Mouse (Mus musculus): ENCODE results near the gene Tomm34. TPM values are rescaled to one million over a fixed set of nuclear protein-coding genes. Genes with fewer than 3 reads are reported as not detected.

Tomm34 gene
- polyA plus RNA-seq, 1 experiment from 2014 or later = 55.5 TPM

DNA sequence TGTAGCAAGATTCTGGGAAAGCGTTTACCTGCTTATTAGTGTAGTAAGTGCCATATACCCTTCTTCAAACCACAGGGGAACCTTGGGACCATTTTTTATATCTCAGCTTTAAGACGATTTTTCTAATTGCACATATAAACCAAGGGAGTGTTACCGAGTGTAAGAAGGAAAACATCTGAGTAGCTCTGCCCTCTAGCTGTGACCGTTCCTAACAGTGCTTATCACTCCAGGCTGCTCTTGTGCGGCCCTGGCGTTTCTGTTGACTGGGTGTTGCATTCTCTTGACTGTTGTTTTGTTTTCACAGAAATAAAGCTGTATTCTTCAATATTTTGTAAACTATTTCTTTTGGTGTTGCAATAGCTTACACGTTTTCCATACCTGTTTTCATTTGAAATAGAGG is 23.2 kb upstream of the Tomm34 start:
- 86% methylated on average over 7 of the region's 7 CpGs for WGBS
- Histone ChIP-seq H3K4me3 (no peak overlapping the region), H3K36me3 (peaks cover 21% of the 10 kb centered on the region), H3K27ac (replicated peaks) (no peak overlapping the region), H3K9me3 (no peaks in the 10 kb centered on the region), H3K27me3 (no peaks in the 10 kb centered on the region), H3K9ac (replicated peaks) (no peak overlapping the region), H3K4me2 (replicated peaks) (no peak overlapping the region), H3K4me1 (no peaks in the 10 kb centered on the region)
- no peak for ATAC-seq (replicated peaks)

DNA sequence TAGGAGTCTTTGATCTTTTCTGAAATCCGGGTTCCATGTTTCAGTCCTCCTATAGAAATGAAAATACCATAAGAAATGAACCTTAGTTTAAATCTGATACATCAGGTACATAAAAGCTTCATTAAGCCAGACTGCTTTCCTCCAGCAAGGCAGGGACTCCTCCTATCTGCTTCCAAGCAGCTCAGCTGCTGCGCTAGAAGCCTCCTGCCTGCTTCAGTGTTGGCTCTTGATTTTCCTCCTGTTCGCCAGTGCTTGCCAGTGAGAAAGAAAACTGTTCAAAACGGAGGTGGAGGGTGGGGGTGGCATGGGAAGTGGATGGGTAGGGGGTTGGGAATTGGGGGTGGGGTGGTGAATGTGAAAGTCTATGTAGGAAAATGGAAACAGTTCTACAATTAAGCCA is 18.5 kb upstream of the Tomm34 start:
- ATAC-seq (replicated peaks) = no peak
- Histone ChIP-seq H3K27ac (replicated peaks) (no peak overlapping the region), H3K4me2 (replicated peaks) (no peak overlapping the region), H3K27me3 (no peaks in the 10 kb centered on the region), H3K4me1 (no peaks in the 10 kb centered on the region), H3K9ac (replicated peaks) (no peak overlapping the region), H3K36me3 (peaks cover 34% of the 10 kb centered on the region), H3K9me3 (no peaks in the 10 kb centered on the region), H3K4me3 (no peak overlapping the region)
- 74% methylated on average over 4 of the region's 4 CpGs for WGBS

DNA sequence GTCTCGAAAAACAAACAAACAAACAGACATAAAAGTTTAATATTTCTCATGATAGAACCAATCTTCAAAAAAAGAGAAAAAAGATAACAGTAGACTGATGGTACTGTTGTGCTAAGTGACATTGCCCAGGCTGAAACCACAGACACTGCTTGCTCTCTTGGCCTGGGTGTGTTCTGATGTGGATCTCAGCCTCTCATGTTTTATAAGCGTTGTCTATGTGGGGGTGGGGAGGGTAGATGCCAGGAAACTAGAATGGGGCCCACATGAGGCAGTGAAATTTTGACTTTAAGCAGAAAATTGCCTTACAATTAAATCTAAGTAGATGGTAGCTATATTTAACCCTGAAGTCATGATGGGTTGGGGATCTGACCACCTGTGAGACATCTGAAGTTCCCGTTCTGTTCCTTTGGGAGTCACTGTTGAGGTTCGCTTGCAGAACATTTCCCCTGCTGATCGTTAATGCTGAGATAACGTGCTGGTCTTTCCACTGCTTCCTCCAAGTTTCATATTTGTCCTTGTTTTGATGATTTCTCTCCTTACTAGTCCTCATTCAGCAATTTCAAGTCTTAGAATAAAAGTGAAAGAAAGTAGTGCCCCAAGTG is 16.5 kb upstream of the Tomm34 start:
- H3K4me2 ChIP-seq (replicated peaks) = no peak overlapping the region
- 93% methylated on average over 6 of the region's 6 CpGs for WGBS
- no peak overlapping the region for H3K9ac ChIP-seq (replicated peaks)
- H3K27me3 ChIP-seq = no peaks in the 10 kb centered on the region
- no peaks in the 10 kb centered on the region for H3K4me1 ChIP-seq
- peaks cover 52% of the 10 kb centered on the region for H3K36me3 ChIP-seq
- ATAC-seq (replicated peaks) = no peak
- no peak overlapping the region for H3K27ac ChIP-seq (replicated peaks)
- no peaks in the 10 kb centered on the region for H3K9me3 ChIP-seq
- no peak overlapping the region for H3K4me3 ChIP-seq

DNA sequence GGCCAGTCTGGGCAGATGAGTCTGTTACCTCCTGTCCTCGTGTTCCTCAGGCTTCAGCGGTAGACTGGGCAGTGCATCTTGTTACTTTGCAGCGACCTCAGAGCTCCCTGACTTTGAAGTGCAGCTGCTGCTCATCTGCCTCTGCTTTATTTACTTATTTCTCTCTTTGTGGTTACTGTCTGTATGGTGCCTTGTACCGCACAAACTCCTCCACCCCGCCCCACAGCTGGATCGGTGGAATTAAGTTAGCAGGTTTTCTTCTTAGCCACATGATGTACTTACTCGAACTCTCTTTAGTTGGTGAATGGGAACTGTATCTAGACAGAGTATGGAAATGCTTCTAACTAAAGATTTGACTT is 13.4 kb upstream of the Tomm34 start:
- Histone ChIP-seq H3K27ac (replicated peaks) (no peak overlapping the region), H3K9ac (replicated peaks) (no peak overlapping the region), H3K36me3 (peaks cover 81% of the 10 kb centered on the region), H3K4me2 (replicated peaks) (no peak overlapping the region), H3K4me3 (no peak overlapping the region), H3K9me3 (no peaks in the 10 kb centered on the region), H3K4me1 (no peaks in the 10 kb centered on the region), H3K27me3 (no peaks in the 10 kb centered on the region)
- 94% methylated on average over 7 of the region's 7 CpGs for WGBS
- ATAC-seq (replicated peaks) = no peak

DNA sequence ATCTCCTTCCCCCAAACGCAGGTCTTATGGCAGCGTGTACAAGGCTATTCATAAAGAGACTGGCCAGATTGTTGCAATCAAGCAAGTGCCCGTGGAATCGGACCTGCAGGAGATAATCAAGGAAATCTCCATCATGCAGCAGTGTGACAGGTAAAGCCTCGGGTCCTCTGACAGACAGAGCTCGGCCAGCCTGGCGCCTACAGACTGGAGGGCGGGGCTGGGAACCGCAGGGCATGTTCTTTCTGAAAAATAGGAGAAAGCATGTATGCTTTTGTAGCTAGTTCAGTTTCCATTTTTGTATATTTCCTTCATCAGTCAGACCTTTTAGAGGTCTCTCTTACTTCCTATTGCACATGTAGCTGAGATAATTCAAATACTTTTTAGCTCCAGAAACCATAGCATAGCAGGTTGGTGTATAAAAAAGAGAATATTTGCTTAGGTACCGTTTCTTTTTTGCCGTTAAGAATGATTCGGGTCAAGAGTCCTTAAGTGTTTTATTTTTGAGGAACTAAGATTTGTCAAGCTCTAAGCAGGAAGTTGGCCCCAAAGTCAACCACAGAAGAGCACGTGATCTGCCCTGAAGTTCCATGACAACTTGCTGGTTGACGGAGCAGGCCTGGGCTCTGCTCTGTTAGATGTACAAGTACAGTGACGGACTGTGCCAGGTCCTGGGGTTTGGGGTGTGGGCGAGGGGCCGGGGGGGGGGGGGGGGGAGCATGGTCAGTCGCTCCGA is 12.8 kb upstream of the Tomm34 start:
- ATAC-seq (replicated peaks) = no peak
- WGBS = 90% methylated on average over 19 of the region's 19 CpGs

DNA sequence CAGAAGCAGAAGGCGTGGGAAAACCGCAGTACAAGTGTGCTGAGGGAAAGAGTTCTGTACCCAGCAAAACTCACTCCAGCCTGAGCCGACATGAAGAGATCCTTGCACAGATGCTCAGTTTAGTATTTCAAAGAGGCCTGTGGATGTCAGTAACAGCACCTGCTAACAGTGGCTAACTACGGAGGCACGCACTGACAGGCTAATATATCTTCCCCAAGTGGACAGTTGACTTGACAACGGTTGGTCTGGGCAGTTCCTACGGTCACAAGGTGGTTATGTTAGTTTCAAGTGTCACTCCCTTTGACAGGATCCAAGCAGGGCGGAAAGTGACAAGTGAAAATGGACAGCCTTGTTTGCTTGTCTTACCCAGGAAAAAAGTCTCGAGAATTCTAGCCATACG is 11.2 kb upstream of the Tomm34 start:
- Histone ChIP-seq H3K9me3 (no peaks in the 10 kb centered on the region), H3K4me3 (no peak overlapping the region), H3K27me3 (no peaks in the 10 kb centered on the region), H3K4me2 (replicated peaks) (no peak overlapping the region), H3K27ac (replicated peaks) (no peak overlapping the region), H3K36me3 (peaks cover 67% of the 10 kb centered on the region), H3K9ac (replicated peaks) (no peak overlapping the region), H3K4me1 (no peaks in the 10 kb centered on the region)
- WGBS = 94% methylated on average over 10 of the region's 10 CpGs
- ATAC-seq (replicated peaks) = no peak

More for the DNA sequence above, 12.8 kb upstream of the Tomm34 start:
- Histone ChIP-seq H3K4me2 (replicated peaks) (no peak overlapping the region), H3K27me3 (no peaks in the 10 kb centered on the region), H3K4me3 (no peak overlapping the region), H3K4me1 (no peaks in the 10 kb centered on the region), H3K36me3 (peaks cover 77% of the 10 kb centered on the region), H3K9ac (replicated peaks) (no peak overlapping the region), H3K9me3 (no peaks in the 10 kb centered on the region), H3K27ac (replicated peaks) (no peak overlapping the region)

DNA sequence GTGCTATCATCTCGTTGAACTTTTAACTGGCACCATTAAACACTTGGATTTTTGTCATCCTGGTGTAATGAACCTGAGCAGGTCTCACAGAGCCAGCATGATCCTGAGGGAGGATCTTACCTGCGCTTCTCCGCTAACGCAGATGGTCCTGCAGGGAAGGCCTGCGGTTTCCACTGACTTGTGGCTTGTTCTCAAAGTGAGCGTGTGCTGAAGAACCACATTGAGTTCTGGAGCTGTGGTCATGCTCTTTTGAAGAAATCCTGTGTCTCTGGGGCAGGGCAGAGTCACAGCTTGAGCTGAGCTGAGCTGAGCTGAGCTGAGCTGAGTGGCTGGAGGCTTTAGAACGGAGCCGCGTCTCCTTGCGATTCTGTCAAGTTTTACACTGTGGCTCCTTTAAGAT is 10.6 kb upstream of the Tomm34 start:
- no peak for ATAC-seq (replicated peaks)
- no peak overlapping the region for H3K4me2 ChIP-seq (replicated peaks)

DNA sequence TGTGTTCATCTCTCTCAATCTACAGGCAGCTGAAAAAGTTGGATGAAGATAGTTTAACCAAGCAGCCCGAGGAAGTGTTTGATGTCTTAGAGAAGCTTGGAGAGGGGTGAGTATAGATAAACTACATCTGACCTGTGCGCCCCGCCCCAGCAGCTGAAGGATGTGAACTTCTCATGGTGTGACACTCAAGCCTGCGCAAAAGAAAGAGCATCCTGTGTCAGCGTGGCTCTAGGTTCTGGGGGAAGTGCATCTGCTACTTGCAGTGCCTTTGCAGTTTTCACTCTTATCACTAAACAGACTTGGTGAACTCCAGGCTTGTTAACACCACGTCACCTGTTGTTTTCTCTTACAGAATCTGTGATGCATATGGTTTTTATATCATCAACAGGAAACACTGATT is 8.5 kb upstream of the Tomm34 start:
- WGBS = 95% methylated on average over 6 of the region's 6 CpGs
- Histone ChIP-seq H3K4me3 (no peak overlapping the region), H3K27ac (replicated peaks) (no peak overlapping the region), H3K4me2 (replicated peaks) (no peak overlapping the region), H3K9me3 (no peaks in the 10 kb centered on the region), H3K4me1 (peaks cover 14% of the 10 kb centered on the region), H3K9ac (replicated peaks) (no peak overlapping the region), H3K27me3 (no peaks in the 10 kb centered on the region), H3K36me3 (peaks cover 50% of the 10 kb centered on the region)
- no peak for ATAC-seq (replicated peaks)

More for the DNA sequence above, 10.6 kb upstream of the Tomm34 start:
- H3K27me3 ChIP-seq = no peaks in the 10 kb centered on the region
- WGBS = 98% methylated on average over 10 of the region's 10 CpGs
- H3K4me1 ChIP-seq = no peaks in the 10 kb centered on the region
- no peak overlapping the region for H3K27ac ChIP-seq (replicated peaks)
- H3K4me3 ChIP-seq = no peak overlapping the region
- peaks cover 61% of the 10 kb centered on the region for H3K36me3 ChIP-seq
- H3K9me3 ChIP-seq = no peaks in the 10 kb centered on the region
- no peak overlapping the region for H3K9ac ChIP-seq (replicated peaks)

DNA sequence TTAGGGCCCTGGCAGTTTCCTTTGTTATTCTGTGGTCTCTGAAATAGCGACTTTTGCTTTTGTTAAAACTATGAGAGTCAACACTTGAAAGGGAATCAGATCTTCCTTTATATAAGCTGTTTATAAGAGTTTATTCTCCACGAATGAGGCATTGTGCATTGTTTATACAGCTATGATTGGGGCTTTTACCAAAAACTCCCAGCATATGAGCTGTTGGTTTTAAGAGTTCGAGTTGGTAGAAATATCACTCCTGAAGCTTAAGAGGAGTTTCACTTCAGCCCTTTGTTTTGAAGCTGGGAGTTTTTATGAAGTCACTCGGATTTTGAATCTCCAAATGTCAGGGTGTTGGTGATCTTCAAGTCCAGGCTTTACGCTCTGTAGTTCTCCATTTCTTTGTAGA is 6.9 kb upstream of the Tomm34 start:
- no peak overlapping the region for H3K4me2 ChIP-seq (replicated peaks)
- ATAC-seq (replicated peaks) = no peak
- no peak overlapping the region for H3K4me3 ChIP-seq
- H3K27ac ChIP-seq (replicated peaks) = no peak overlapping the region
- H3K4me1 ChIP-seq = peaks cover 16% of the 10 kb centered on the region
- H3K27me3 ChIP-seq = no peaks in the 10 kb centered on the region
- peaks cover 35% of the 10 kb centered on the region for H3K36me3 ChIP-seq
- H3K9ac ChIP-seq (replicated peaks) = no peak overlapping the region
- 91% methylated on average over 5 of the region's 5 CpGs for WGBS
- no peaks in the 10 kb centered on the region for H3K9me3 ChIP-seq

DNA sequence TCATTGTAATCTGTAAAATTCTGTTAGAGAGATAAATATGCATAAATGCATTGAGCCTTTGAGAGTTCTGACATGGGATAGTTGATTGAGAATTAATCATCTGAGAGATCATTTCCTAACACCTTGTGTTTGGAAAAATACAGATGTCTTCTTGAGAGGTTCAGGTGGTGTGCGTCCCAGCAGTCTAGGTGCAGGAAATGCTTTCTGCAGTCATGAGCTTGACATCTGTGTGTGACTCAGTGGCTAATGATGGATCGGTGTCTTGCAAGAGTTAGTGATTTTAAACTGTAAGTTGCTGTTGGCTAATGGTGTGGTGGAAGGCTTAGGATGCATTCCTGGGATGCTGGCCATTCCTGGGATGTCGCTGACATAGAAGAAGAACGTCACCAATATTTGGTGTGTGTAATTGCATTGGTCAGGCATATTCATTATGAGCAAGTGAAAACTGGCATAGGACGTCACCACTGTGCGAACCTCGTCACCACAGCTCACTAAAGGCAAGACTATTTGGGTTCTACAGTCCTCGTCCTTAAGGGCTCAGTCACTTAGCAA is 6.0 kb upstream of the Tomm34 start:
- ATAC-seq (replicated peaks) = no peak
- H3K4me1 ChIP-seq = peaks cover 16% of the 10 kb centered on the region
- peaks cover 26% of the 10 kb centered on the region for H3K36me3 ChIP-seq
- H3K27me3 ChIP-seq = no peaks in the 10 kb centered on the region
- no peak overlapping the region for H3K27ac ChIP-seq (replicated peaks)
- no peak overlapping the region for H3K4me2 ChIP-seq (replicated peaks)
- WGBS = 92% methylated on average over 8 of the region's 8 CpGs
- no peaks in the 10 kb centered on the region for H3K9me3 ChIP-seq
- no peak overlapping the region for H3K9ac ChIP-seq (replicated peaks)
- no peak overlapping the region for H3K4me3 ChIP-seq

DNA sequence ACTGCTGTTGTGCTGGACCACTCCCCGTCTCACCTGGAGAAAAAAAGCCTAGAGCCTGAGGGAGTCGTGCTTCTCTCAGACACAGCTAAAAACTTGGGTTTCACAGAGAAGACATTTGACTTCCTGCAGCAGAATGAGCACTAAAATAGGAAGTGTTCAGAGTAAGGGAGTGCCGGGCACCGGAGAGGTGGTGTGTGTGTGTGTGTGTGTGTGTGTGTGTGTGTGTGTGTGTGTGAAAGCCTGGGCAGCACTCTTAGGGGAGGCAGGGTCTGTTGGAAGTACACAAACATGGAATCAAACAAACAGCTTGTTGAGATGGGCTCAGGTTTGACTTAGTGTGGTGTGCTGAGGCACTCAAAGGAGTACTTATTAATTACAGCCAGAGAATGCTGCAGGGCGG is 4.1 kb upstream of the Tomm34 start:
- peaks cover 8% of the 10 kb centered on the region for H3K36me3 ChIP-seq
- H3K4me1 ChIP-seq = peaks cover 21% of the 10 kb centered on the region
- H3K9ac ChIP-seq (replicated peaks) = peak overlapping the region; percentile 80
- H3K9me3 ChIP-seq = no peaks in the 10 kb centered on the region
- H3K27me3 ChIP-seq = no peaks in the 10 kb centered on the region
- WGBS = 58% methylated on average over 5 of the region's 5 CpGs
- H3K4me3 ChIP-seq = peak overlapping the region; percentile 72
- no peak for ATAC-seq (replicated peaks)
- no peak overlapping the region for H3K27ac ChIP-seq (replicated peaks)
- peak overlapping the region; percentile 85 for H3K4me2 ChIP-seq (replicated peaks)

DNA sequence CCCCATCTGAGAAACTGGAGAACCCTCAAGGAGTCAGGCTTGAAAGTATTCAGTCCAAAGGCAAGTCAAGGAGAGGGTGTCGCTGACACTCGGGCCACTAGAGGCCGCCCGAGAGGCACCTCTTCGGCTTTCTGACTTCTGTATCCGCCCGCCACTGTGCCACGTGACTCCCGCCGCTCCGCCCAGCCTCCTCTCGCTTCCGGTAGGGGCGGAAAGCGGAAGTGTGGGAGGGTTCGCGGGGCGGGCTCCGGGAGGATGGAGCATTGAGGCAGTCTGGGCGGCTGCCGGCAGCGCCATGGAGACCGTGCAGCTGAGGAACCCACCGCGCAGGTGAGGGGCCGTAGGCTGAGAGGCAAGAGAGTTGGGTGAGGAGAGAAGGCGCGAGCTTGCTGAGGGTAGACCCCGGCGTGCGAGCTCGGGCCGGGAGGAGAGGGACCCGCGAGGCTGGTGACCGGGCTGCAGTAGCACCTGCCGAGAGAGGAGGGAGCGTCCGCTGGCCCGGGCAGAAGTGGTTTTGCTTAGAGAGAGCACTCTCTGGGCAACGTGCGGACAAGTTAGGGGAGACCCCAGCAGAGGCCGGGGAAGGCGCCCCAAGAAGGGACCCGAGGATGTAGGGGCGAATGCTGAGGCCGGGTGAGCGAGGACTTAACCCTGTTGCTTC is 3.1 kb upstream of the Tomm34 start:
- peak; percentile 86 for ATAC-seq (replicated peaks)
- no peaks in the 10 kb centered on the region for H3K9me3 ChIP-seq
- H3K4me2 ChIP-seq (replicated peaks) = peak overlapping the region; percentile 85
- H3K4me1 ChIP-seq = peaks cover 31% of the 10 kb centered on the region
- peak overlapping the region; percentile 80 for H3K9ac ChIP-seq (replicated peaks)
- H3K36me3 ChIP-seq = no peaks in the 10 kb centered on the region
- WGBS = under 1% methylated on average over 48 of the region's 48 CpGs
- H3K27ac ChIP-seq (replicated peaks) = peak overlapping the region; percentile 59
- peak overlapping the region; percentile 72 for H3K4me3 ChIP-seq
- H3K27me3 ChIP-seq = no peaks in the 10 kb centered on the region

Data from forebrain, embryonic 15.5 days (tissue).